Mouse (Mus musculus) kidney, adult 2 months (tissue): ENCODE measurements at regions not wholly inside any gene's neighbourhood (a gene's known extent, or its start where the extent isn't known, plus 50 kb on each side); places are given as distances from the start of the nearest gene placed in this dataset.

Source experiments
- CTCF ChIP-seq: fragments of 200-500 bp; conservative IDR thresholded peaks from 2 replicates; pipeline ENCODE4 v1.5.1; 2011; ENCODE audit warnings: low read depth, mild to moderate bottlenecking, control low read depth, low read length, moderate library complexity, mixed read lengths; ENCODE audit not compliant: insufficient read depth, insufficient read length
- POLR2A ChIP-seq: fragments of 200-500 bp; IDR thresholded peaks from one replicate; pipeline ENCODE4 v1.6.1; 2011; ENCODE audit warnings: low read depth, low read length, control low read depth

GRCm38 (mm10) chr4:62850526-62850925, 114.8 kb upstream of the Zfp618 start:
- TF ChIP-seq CTCF (no peak), POLR2A (no peak)
